Mouse (Mus musculus) intestine, embryonic 15.5 days (tissue): ENCODE measurements around the gene Scn10a. TPM values are rescaled to one million over a fixed set of nuclear protein-coding genes. Genes with fewer than 3 reads are reported as not detected.

Source experiments
- ATAC-seq: fragments of 200-750 bp; cut with Nextera tagmentation; 2 replicates; pipeline ENCODE4 v1.8.0; 2017; ENCODE audit warnings: moderate TSS enrichment, moderate library complexity
- H3K27ac ChIP-seq: fragments of 300-500 bp; sonication (generic); 2 replicates; pipeline ENCODE4 v1.5.1; 2015; ENCODE audit warnings: mild to moderate bottlenecking, inconsistent platforms
- H3K27me3 ChIP-seq: fragments of 300-500 bp; sonication (generic); replicated peaks from 2 replicates; pipeline ENCODE4 v1.6.1; 2015; ENCODE audit warnings: inconsistent platforms
- H3K36me3 ChIP-seq: fragments of 300-500 bp; sonication (generic); 2 replicates; pipeline ENCODE4 v1.6.1; 2015; ENCODE audit warnings: inconsistent platforms
- H3K4me1 ChIP-seq: fragments of 300-500 bp; sonication (generic); replicated peaks from 2 replicates; pipeline ENCODE4 v1.6.1; 2015; ENCODE audit warnings: inconsistent platforms
- H3K4me2 ChIP-seq: fragments of 300-500 bp; sonication (generic); replicated peaks from 2 replicates; pipeline ENCODE4 v1.6.1; 2015; ENCODE audit warnings: mild to moderate bottlenecking, inconsistent platforms
- H3K4me3 ChIP-seq: fragments of 300-500 bp; sonication (generic); replicated peaks from 2 replicates; pipeline ENCODE4 v1.5.1; 2015; ENCODE audit warnings: inconsistent platforms
- H3K9ac ChIP-seq: fragments of 300-500 bp; sonication (generic); 2 replicates; pipeline ENCODE4 v1.6.1; 2015; ENCODE audit warnings: inconsistent platforms
- H3K9me3 ChIP-seq: fragments of 300-500 bp; sonication (generic); 2 replicates; pipeline ENCODE4 v1.6.1; 2016; ENCODE audit warnings: inconsistent platforms
- WGBS: fragments of 180-500 bp; shearing (Covaris S2); methylation state at CpG from one replicate; pipeline ENCODE4 v1.1.7; 2015; 5-methylcytosine and 5-hydroxymethylcytosine counted together
- polyA plus RNA-seq: library from polyadenylated mRNA; unstranded; fragments of >200 nt; fragmentation: Nextera tagmentation; extraction: Ambion mirVana; gene quantifications from 2 replicates; pipeline ENCODE4 v1.2.1, GENCODE M21; 2015

The Scn10a gene
- polyA plus RNA-seq, 1 experiment from 2014 or later, result not detected

DNA sequence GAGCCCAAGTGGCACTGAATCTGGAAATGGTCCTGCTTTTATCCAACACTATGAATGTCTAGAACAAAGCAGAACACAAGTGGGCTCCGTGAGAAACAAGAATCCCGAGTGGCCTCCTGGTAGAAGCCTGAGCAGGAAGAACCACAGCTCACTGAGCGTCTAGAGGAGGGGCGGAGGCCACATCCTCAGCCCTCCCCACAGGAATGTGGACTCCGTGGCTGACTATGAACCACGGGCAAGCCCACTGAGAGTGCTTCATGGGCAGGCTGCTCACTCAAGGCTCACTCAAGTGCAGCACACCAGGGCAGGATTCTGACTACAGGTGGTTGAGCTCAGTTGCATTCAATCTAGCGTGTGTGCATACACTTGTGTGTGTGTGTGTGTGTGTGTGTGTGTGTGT is 27.6 kb downstream of the Scn10a start:
- Histone ChIP-seq H3K4me3 (no peak overlapping the region), H3K36me3 (no peaks in the 10 kb centered on the region), H3K4me2 (no peak overlapping the region), H3K9ac (no peak overlapping the region), H3K4me1 (no peaks in the 10 kb centered on the region), H3K9me3 (no peaks in the 10 kb centered on the region), H3K27me3 (no peaks in the 10 kb centered on the region), H3K27ac (no peak overlapping the region)
- 54% methylated on average over 7 of the region's 7 CpGs for WGBS
- ATAC-seq, result no peak

DNA sequence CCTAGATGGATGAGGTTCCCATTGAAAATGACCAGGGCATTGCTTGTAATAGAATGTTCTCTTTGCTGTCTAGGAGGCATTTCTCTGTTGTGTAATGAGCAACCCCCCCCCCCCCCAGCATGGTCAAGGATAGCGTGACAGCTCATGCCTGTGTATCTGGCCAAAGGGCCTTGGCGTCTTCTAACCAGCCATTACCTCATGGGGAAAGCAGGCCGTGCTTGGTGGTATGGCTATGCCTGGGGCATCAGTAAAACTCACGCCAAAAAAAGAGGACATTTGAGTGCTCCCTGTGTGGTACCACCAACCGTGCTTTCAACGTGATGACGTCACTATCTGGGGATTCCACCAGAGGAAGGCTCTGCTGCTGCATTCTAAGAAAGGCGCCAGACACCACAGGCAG is 28.1 kb downstream of the Scn10a start:
- no peak overlapping the region for H3K4me2 ChIP-seq
- no peaks in the 10 kb centered on the region for H3K4me1 ChIP-seq
- no peaks in the 10 kb centered on the region for H3K27me3 ChIP-seq
- H3K27ac ChIP-seq, result no peak overlapping the region
- H3K9ac ChIP-seq, result no peak overlapping the region
- H3K4me3 ChIP-seq, result no peak overlapping the region
- 79% methylated on average over 8 of the region's 8 CpGs for WGBS
- no peaks in the 10 kb centered on the region for H3K36me3 ChIP-seq
- no peaks in the 10 kb centered on the region for H3K9me3 ChIP-seq
- no peak for ATAC-seq

DNA sequence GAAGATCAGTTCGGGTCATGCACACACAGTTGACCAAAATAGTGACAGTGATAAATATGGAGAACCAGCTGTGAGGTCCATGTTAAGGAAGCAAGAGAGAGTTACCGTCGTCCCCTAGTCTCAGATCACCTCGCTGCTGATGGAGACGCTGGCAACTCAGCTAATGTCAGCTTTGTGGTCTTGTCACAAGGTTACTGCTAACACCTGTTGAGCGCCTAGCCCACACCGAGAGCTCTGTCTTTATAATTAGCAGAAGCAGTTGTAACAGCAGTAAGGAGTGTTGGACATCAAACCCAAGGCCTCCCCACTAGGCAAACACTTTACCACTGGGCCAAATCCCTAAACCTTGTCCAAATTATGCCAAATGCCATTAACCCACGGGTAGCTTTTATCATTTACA is 31.2 kb downstream of the Scn10a start:
- Histone ChIP-seq H3K9me3 (no peaks in the 10 kb centered on the region), H3K4me3 (no peak overlapping the region), H3K36me3 (no peaks in the 10 kb centered on the region), H3K4me1 (no peaks in the 10 kb centered on the region), H3K4me2 (no peak overlapping the region), H3K27ac (no peak overlapping the region), H3K9ac (no peak overlapping the region), H3K27me3 (no peaks in the 10 kb centered on the region)
- ATAC-seq, result no peak
- WGBS, result 75% methylated on average over 8 of the region's 8 CpGs

DNA sequence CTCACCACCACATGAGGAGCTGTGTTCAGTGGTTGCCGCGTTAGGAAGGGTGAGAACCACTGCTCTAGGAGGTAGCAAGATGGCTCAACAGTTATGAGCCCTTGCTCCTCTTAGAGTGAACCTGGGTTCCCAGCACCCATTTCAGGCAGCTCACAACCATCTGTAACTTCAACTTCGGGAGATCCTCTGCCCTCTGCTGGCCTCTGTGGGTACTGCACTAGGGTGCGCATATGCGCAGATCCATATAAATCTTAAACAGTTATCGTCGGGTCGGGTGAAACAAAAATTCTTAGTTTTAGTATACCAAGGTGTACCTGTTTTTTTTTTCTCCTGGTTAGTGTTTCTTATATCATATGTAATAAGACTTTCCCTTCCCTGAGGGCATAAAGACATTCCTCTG is 32.9 kb downstream of the Scn10a start:
- Histone ChIP-seq H3K4me3 (no peak overlapping the region), H3K4me1 (no peaks in the 10 kb centered on the region), H3K27ac (no peak overlapping the region), H3K36me3 (no peaks in the 10 kb centered on the region), H3K27me3 (no peaks in the 10 kb centered on the region), H3K4me2 (no peak overlapping the region), H3K9me3 (no peaks in the 10 kb centered on the region), H3K9ac (no peak overlapping the region)
- 92% methylated on average over 8 of the region's 8 CpGs for WGBS
- ATAC-seq, result no peak

DNA sequence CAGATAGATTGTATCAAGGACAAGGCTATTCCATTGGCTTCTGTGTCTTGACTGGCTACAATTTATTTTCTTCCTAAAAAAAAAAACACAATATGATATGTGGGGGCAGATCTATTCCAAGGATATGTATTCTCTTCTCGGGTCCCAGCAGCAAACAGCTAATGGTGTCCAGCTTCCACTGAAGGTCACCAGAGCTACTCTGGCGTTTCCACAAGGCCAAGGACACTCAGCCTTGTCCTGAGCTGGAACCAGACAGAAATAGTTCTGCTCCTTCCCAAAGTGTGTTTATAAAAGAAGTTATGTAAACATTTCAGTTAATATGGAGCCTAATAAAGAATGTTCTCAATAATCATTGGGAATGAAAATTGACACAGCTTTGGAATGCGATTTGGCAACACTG is 38.2 kb downstream of the Scn10a start:
- H3K4me2 ChIP-seq, result no peak overlapping the region
- ATAC-seq, result no peak
- no peaks in the 10 kb centered on the region for H3K4me1 ChIP-seq
- no peak overlapping the region for H3K4me3 ChIP-seq
- 65% methylated on average over 3 of the region's 3 CpGs for WGBS
- no peaks in the 10 kb centered on the region for H3K27me3 ChIP-seq
- no peak overlapping the region for H3K9ac ChIP-seq
- H3K27ac ChIP-seq, result no peak overlapping the region
- no peaks in the 10 kb centered on the region for H3K9me3 ChIP-seq
- H3K36me3 ChIP-seq, result no peaks in the 10 kb centered on the region

DNA sequence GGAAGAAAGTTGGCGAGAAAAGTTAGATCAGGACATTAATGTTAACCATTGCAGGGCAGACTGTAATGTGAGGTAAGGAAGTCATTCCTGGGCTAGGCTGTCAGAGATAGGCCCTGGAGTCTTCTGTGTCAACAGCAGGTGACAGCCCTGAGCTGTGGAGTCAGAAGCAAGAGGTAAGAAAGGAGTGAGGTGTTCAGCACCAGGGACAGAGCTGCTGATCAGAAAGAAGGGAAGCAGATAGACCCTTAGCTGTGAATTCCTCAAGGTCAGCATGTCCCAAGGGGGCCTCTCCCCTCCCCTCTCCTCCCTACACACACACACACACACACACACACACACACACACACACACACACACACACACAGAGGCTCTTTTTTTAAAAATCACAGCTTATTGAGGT is 55.0 kb downstream of the Scn10a start:
- H3K9me3 ChIP-seq, result no peaks in the 10 kb centered on the region
- no peaks in the 10 kb centered on the region for H3K4me1 ChIP-seq
- H3K4me3 ChIP-seq, result no peak overlapping the region
- no peak for ATAC-seq
- H3K27me3 ChIP-seq, result no peaks in the 10 kb centered on the region
- H3K36me3 ChIP-seq, result no peaks in the 10 kb centered on the region
- WGBS, result 68% methylated on average over 1 of the region's 1 CpGs
- H3K9ac ChIP-seq, result no peak overlapping the region
- no peak overlapping the region for H3K4me2 ChIP-seq
- H3K27ac ChIP-seq, result no peak overlapping the region

DNA sequence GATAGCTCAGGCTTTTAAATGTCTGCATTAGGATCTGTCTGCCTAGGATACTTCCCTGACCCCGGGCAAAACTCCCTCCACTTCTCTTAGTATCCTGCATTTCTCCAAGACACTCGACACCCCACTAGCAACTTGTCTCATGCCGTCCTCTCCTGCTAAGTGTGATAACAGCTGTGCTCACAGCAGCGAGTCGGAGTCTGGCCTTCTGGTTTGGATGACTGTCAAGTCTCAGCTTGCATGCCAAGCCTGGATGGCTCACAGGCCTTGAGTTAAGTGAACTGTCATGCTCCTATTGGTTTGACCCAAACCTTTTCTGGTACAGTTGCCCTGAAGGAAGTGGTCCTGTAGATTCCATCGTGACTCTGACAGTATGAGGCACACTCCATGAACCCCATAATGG is 63.0 kb downstream of the Scn10a start:
- Histone ChIP-seq H3K9me3 (no peaks in the 10 kb centered on the region), H3K4me1 (no peaks in the 10 kb centered on the region), H3K27me3 (no peaks in the 10 kb centered on the region), H3K4me3 (no peak overlapping the region), H3K27ac (no peak overlapping the region), H3K9ac (no peak overlapping the region), H3K36me3 (no peaks in the 10 kb centered on the region), H3K4me2 (no peak overlapping the region)
- no peak for ATAC-seq
- 45% methylated on average over 6 of the region's 6 CpGs for WGBS

DNA sequence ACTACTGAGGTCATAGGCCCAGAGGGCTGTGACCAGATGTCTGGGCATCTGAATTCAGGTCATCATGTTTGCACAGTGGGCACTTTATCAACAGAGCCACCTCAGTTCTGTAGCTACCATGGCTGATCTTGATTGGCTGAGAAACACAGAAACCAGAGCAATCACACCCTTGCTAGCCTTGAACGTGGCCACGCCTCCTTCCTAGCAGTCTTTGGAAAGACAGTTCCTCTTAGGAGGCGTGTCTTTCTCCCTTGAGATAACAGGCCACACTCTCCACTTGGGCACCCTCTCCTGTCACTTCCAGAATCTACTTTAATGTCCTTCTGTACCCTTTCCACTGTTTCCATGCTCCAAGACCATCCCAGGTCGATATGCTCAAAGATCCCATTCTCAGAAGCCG is 65.4 kb downstream of the Scn10a start:
- no peaks in the 10 kb centered on the region for H3K27me3 ChIP-seq
- H3K36me3 ChIP-seq, result no peaks in the 10 kb centered on the region
- no peak overlapping the region for H3K9ac ChIP-seq
- 55% methylated on average over 5 of the region's 5 CpGs for WGBS
- H3K27ac ChIP-seq, result no peak overlapping the region
- no peak overlapping the region for H3K4me2 ChIP-seq
- ATAC-seq, result no peak
- H3K4me3 ChIP-seq, result no peak overlapping the region
- H3K9me3 ChIP-seq, result no peaks in the 10 kb centered on the region
- H3K4me1 ChIP-seq, result no peaks in the 10 kb centered on the region

DNA sequence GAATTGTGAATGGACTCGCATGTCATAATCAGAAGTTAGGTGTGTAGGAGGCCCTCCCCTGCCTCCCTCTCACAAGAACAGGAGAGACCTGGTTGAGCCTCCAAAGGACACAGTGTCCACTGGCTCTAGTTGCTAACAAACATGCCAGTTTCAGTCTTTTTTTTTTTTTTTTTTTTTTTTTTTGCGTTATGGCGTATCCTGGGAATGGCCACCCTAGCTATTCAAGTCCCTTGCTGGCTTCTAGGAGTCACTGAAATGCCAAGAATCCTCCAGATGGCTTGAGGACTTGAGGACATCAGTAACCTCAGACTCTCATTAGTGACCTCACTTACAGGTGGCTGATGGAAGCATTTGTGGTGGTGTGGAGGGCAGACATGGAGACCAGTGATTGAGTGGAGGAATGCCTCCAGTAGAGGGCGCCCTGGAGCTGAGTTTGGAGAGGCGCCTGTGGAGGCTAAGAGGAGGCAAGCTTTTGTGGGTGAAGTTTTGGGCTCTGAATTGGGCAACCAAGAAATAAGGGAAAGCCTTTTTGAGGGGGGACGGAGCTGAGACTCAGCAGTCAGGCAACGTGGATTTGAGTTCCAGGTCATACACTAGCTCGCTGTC is 72.1 kb downstream of the Scn10a start:
- Histone ChIP-seq H3K36me3 (no peaks in the 10 kb centered on the region), H3K27me3 (no peaks in the 10 kb centered on the region), H3K4me1 (no peaks in the 10 kb centered on the region), H3K4me3 (no peak overlapping the region), H3K9me3 (no peaks in the 10 kb centered on the region), H3K27ac (no peak overlapping the region), H3K9ac (no peak overlapping the region), H3K4me2 (no peak overlapping the region)
- ATAC-seq, result no peak
- 63% methylated on average over 8 of the region's 8 CpGs for WGBS

DNA sequence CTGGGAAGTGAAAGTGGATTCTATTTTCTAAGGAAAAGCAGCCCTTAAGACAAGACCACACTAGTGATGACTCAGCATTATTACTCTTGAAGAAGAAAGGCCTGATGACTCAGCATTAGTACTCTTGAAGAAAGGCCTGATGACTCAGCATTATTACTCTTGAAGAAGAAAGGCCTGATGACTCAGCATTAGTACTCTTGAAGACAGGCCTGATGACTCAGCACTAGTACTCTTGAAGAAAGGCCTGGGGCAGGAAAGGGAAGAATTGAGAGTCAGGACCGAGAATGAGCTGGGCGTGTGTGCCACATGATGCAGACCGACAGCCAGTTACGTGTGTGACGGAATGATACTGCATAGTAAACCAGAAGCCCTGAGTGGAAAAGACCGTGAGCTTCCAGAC is 77.1 kb downstream of the Scn10a start:
- Histone ChIP-seq H3K9me3 (no peaks in the 10 kb centered on the region), H3K36me3 (no peaks in the 10 kb centered on the region), H3K4me2 (no peak overlapping the region), H3K4me1 (no peaks in the 10 kb centered on the region), H3K27ac (no peak overlapping the region), H3K4me3 (no peak overlapping the region), H3K27me3 (no peaks in the 10 kb centered on the region), H3K9ac (no peak overlapping the region)
- WGBS, result 89% methylated on average over 6 of the region's 6 CpGs
- ATAC-seq, result no peak

DNA sequence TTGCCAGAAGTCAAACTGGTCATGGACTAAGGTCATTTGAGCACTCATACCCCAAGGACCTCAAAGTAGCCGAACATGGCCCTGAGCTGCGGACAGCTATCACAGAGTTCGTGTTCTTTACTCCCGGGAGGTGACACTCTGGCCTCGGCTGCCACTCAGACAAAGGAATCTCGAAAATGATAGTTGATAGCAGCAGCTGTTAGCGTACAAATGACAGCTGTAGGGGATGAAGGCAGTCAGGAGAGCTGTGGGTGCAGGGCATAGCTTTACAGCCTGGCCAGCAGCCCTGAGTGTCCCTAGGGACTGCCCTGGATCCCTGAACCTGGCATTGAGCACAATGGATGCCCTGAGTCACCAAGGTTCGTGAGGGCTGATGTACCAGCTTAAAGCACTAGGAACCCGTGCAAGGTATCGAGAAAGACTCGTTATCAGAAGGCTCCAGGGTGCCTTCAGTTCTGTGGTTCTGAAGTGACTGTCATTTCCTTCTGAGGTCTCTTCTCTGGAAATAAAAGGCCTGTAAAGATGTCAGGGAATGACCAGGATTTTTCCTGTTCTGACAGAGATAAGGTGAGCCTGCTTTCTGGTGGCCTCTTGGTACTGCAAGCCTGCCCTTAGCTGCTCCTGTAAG is 84.8 kb downstream of the Scn10a start:
- Histone ChIP-seq H3K27ac (no peak overlapping the region), H3K4me1 (0 out of 2 replicates have a peak, but pooled peaks cover 2% of the 10 kb centered on the region), H3K4me3 (no peak overlapping the region), H3K27me3 (no peaks in the 10 kb centered on the region), H3K36me3 (no peaks in the 10 kb centered on the region), H3K9me3 (no peaks in the 10 kb centered on the region), H3K9ac (no peak overlapping the region), H3K4me2 (no peak overlapping the region)
- ATAC-seq, result no peak
- 70% methylated on average over 11 of the region's 11 CpGs for WGBS

DNA sequence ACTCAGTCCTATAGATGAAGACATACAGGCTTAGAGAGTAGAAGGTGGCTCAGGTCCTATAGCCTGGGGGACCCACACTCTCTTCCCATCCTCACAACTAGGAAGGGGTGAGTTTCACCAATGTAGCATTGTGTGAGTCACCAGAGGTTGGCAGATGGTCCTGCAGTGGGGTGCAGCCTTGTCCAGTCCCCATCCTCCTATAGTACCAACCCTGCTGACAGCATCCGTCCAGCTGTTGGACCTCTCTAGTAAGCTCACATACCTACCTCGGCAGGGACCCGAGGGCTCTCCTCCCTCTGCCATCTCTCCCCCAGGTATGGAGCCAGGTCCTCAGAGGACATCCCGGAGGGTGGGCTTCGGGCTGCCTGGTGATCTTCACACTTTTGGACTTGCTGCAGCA is 85.6 kb downstream of the Scn10a start:
- no peak for ATAC-seq
- WGBS, result 81% methylated on average over 5 of the region's 5 CpGs
- Histone ChIP-seq H3K9ac (no peak overlapping the region), H3K4me2 (no peak overlapping the region), H3K9me3 (no peaks in the 10 kb centered on the region), H3K36me3 (no peaks in the 10 kb centered on the region), H3K4me1 (0 out of 2 replicates have a peak, but pooled peaks cover 2% of the 10 kb centered on the region), H3K4me3 (no peak overlapping the region), H3K27me3 (no peaks in the 10 kb centered on the region), H3K27ac (no peak overlapping the region)

DNA sequence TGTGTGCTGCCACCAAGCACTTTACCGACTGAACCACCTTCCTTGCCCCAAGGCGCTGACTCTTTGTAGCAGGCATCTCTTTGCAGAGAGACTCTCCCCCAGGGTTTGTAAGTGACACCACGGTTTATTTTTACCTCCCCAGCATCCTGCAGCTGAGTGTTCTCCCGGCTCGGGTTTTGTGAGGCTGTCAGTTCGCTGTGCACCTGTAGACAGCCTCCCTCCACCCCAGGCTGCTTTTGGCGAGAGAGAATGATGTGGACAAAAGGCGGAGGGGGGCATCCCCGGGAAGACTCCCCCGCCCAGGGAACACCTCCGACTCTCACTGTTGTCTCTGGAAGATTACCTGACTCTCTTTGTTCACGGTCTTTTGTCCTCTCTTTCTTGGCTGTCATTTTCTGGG is 86.3 kb downstream of the Scn10a start:
- Histone ChIP-seq H3K9ac (no peak overlapping the region), H3K9me3 (no peaks in the 10 kb centered on the region), H3K4me1 (0 out of 2 replicates have a peak, but pooled peaks cover 2% of the 10 kb centered on the region), H3K27me3 (no peaks in the 10 kb centered on the region), H3K4me3 (no peak overlapping the region), H3K27ac (no peak overlapping the region), H3K4me2 (no peak overlapping the region), H3K36me3 (no peaks in the 10 kb centered on the region)
- ATAC-seq, result no peak
- WGBS, result 52% methylated on average over 12 of the region's 12 CpGs
